Mouse (Mus musculus): ENCODE results near the gene Capn5.
"Not testable (repeated sequence)": the region's sequence is repeated elsewhere in the genome, so short reads cannot be mapped to it uniquely, and the experiment has no call there.

The Capn5 gene

GRCm38 (mm10) chr7:98177929-98178559 lies at the start of gene Capn5:
TSS of gene Capn5 (minus strand) at chr7:98178274.
- peak; percentile 91 for DNase-seq (ENCODE audit: low read depth, low spot score)

- no peak for DNase-seq (ENCODE audit: low read depth, low spot score)
Measured at GRCm38 (mm10) chr7:98223796-98224195, 45.7 kb upstream of the Capn5 start.

- DNase-seq (ENCODE audit: low read depth, low spot score), result peak; percentile 24
Measured at GRCm38 (mm10) chr7:98216713-98217112, 38.6 kb upstream of the Capn5 start.

GRCm38 (mm10) chr7:98202946-98203345 lies 24.9 kb upstream of the Capn5 start:
- no peak for DNase-seq (ENCODE audit: low read depth, low spot score)

- no peak for DNase-seq (ENCODE audit: low read depth, low spot score)
Measured at GRCm38 (mm10) chr7:98201493-98202028, 23.5 kb upstream of the Capn5 start.

- no peak for DNase-seq (ENCODE audit: low read depth, low spot score)
Measured at GRCm38 (mm10) chr7:98200396-98200795, 22.3 kb upstream of the Capn5 start.

GRCm38 (mm10) chr7:98199381-98199780 lies 21.3 kb upstream of the Capn5 start, which contains the start of gene B3gnt6:
TSS of gene B3gnt6 (minus strand) at chr7:98199481.
- DNase-seq (ENCODE audit: low read depth, low spot score), result no peak

GRCm38 (mm10) chr7:98195151-98195801 lies 17.2 kb upstream of the Capn5 start:
- no peak for DNase-seq (ENCODE audit: low read depth, low spot score)

GRCm38 (mm10) chr7:98194026-98194792 lies 16.1 kb upstream of the Capn5 start:
- peak; percentile 53 for DNase-seq (ENCODE audit: low read depth, low spot score)

- peak; percentile 68 for DNase-seq (ENCODE audit: low read depth, low spot score)
Measured at GRCm38 (mm10) chr7:98193515-98194025, 15.5 kb upstream of the Capn5 start.

- no peak for DNase-seq (ENCODE audit: low read depth, low spot score)
Measured at GRCm38 (mm10) chr7:98191571-98192250, 13.6 kb upstream of the Capn5 start.

- no peak for DNase-seq (ENCODE audit: low read depth, low spot score)
Measured at GRCm38 (mm10) chr7:98190578-98190977, 12.5 kb upstream of the Capn5 start.

- no peak for DNase-seq (ENCODE audit: low read depth, low spot score)
Measured at GRCm38 (mm10) chr7:98189745-98190144, 11.7 kb upstream of the Capn5 start.

GRCm38 (mm10) chr7:98188680-98189079 lies 10.6 kb upstream of the Capn5 start:
- DNase-seq (ENCODE audit: low read depth, low spot score), result no peak

GRCm38 (mm10) chr7:98188238-98188637 lies 10.2 kb upstream of the Capn5 start:
- no peak for DNase-seq (ENCODE audit: low read depth, low spot score)

GRCm38 (mm10) chr7:98187332-98187731 lies 9.3 kb upstream of the Capn5 start:
- not testable (repeated sequence) for DNase-seq (ENCODE audit: low read depth, low spot score)

- peak; percentile 85 for DNase-seq (ENCODE audit: low read depth, low spot score)
Measured at GRCm38 (mm10) chr7:98186637-98187036, 8.6 kb upstream of the Capn5 start.

GRCm38 (mm10) chr7:98185326-98185725 lies 7.3 kb upstream of the Capn5 start:
- peak; percentile 55 for DNase-seq (ENCODE audit: low read depth, low spot score)

GRCm38 (mm10) chr7:98178560-98179231 lies 622 bp upstream of the Capn5 start:
- no peak for DNase-seq (ENCODE audit: low read depth, low spot score)

GRCm38 (mm10) chr7:98177566-98177928 lies 527 bp downstream of the Capn5 start:
- no peak for DNase-seq (ENCODE audit: low read depth, low spot score)

- no peak for DNase-seq (ENCODE audit: low read depth, low spot score)
Measured at GRCm38 (mm10) chr7:98177071-98177485, 996 bp downstream of the Capn5 start.
